Mouse (Mus musculus) hindbrain, embryonic 13.5 days (tissue): Measurements from ENCODE around the gene Snrnp70. TPM values are rescaled to one million over a fixed set of nuclear protein-coding genes. Genes with fewer than 3 reads are reported as not detected.
"Not testable (repeated sequence)": the region's sequence is repeated elsewhere in the genome, so short reads cannot be mapped to it uniquely, and the experiment has no call there.

Experiments
- ATAC-seq: fragments of 200-750 bp; cut with Nextera tagmentation; 2 replicates; pipeline ENCODE4 v1.8.0; 2017; ENCODE audit warnings: moderate TSS enrichment; ENCODE audit not compliant: low FRiP score
- H3K27ac ChIP-seq: fragments of 300-500 bp; sonication (generic); 2 replicates; pipeline ENCODE4 v1.5.1; 2015; ENCODE audit warnings: inconsistent platforms, mild to moderate bottlenecking, moderate library complexity
- H3K27me3 ChIP-seq: fragments of 300-500 bp; sonication (generic); 2 replicates; pipeline ENCODE4 v1.6.1; 2015; ENCODE audit warnings: mild to moderate bottlenecking, inconsistent platforms
- H3K36me3 ChIP-seq: fragments of 300-500 bp; sonication (generic); 2 replicates; pipeline ENCODE4 v1.6.1; 2015; ENCODE audit warnings: mild to moderate bottlenecking, inconsistent platforms
- H3K4me1 ChIP-seq: fragments of 300-500 bp; sonication (generic); replicated peaks from 2 replicates; pipeline ENCODE4 v1.6.1; 2015; ENCODE audit warnings: inconsistent platforms
- H3K4me2 ChIP-seq: fragments of 300-500 bp; sonication (generic); 2 replicates; pipeline ENCODE4 v1.6.1; 2015; ENCODE audit warnings: inconsistent platforms, mild to moderate bottlenecking, moderate library complexity
- H3K4me3 ChIP-seq: fragments of 300-500 bp; sonication (generic); 2 replicates; pipeline ENCODE4 v1.5.1; 2015; ENCODE audit warnings: mild to moderate bottlenecking, inconsistent platforms
- H3K9ac ChIP-seq: fragments of 300-500 bp; sonication (generic); 2 replicates; pipeline ENCODE4 v1.6.1; 2015; ENCODE audit warnings: mild to moderate bottlenecking, inconsistent platforms
- H3K9me3 ChIP-seq: fragments of 300-500 bp; sonication (generic); 2 replicates; pipeline ENCODE4 v1.6.1; 2016; ENCODE audit warnings: inconsistent platforms
- WGBS: fragments of 180-500 bp; shearing (Covaris S2); methylation state at CpG from one replicate; pipeline ENCODE4 v1.1.7; 2015; 5-methylcytosine and 5-hydroxymethylcytosine counted together
- polyA plus RNA-seq: library from polyadenylated mRNA; unstranded; fragments of >200 nt; fragmentation: Nextera tagmentation; extraction: Ambion mirVana; gene quantifications from 2 replicates; pipeline ENCODE4 v1.2.1, GENCODE M21; 2015

Gene Snrnp70
- polyA plus RNA-seq, 1 experiment from 2014 or later, result 215 TPM

DNA sequence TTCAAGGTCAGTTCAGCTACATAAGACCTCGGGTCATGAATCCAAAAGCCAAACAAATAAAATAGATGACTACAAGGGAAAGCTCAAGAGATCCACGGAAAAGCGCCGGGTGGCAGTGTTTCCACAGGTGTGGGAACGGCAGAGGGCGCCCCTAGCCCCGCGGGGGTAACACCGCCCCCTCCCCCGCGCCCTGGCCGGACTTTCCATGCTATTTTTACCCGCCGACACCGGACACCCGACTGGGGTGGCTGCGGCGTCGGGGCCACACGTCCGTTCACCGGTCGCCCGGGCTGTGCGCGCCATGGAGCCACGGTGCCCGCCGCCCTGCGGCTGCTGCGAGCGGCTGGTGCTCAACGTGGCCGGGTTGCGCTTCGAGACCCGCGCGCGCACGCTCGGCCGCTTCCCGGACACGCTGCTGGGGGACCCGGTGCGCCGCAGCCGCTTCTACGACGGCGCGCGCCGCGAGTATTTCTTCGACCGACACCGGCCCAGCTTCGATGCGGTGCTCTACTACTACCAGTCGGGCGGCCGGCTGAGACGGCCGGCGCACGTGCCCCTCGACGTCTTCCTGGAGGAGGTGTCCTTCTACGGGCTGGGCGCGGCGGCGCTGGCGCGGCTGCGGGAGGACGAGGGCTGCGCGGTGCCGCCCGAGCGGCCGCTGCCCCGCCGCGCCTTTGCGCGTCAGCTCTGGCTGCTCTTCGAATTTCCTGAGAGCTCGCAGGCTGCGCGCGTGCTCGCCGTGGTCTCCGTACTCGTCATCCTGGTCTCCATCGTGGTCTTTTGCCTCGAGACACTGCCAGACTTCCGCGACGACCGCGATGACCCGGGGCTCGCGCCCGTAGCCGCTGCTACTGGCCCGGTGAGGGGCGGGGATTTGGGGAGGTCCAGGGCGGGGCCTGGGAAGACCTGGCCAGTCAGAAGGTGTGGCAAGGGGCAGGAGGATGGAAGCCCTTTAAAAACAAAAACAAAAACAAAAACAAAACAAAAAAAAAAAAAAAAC is 10.9 kb upstream of the Snrnp70 start:
- Histone ChIP-seq H3K36me3 (no peaks in the 10 kb centered on the region), H3K9me3 (no peaks in the 10 kb centered on the region), H3K9ac (peak overlapping the region; percentile 60), H3K4me2 (peak overlapping the region; percentile 51), H3K27me3 (peaks cover 68% of the 10 kb centered on the region), H3K4me1 (peaks cover 14% of the 10 kb centered on the region), H3K4me3 (peak overlapping the region; percentile 34), H3K27ac (no peak overlapping the region)
- ATAC-seq, result no peak
- WGBS, result 2% methylated on average over 113 of the region's 114 CpGs

DNA sequence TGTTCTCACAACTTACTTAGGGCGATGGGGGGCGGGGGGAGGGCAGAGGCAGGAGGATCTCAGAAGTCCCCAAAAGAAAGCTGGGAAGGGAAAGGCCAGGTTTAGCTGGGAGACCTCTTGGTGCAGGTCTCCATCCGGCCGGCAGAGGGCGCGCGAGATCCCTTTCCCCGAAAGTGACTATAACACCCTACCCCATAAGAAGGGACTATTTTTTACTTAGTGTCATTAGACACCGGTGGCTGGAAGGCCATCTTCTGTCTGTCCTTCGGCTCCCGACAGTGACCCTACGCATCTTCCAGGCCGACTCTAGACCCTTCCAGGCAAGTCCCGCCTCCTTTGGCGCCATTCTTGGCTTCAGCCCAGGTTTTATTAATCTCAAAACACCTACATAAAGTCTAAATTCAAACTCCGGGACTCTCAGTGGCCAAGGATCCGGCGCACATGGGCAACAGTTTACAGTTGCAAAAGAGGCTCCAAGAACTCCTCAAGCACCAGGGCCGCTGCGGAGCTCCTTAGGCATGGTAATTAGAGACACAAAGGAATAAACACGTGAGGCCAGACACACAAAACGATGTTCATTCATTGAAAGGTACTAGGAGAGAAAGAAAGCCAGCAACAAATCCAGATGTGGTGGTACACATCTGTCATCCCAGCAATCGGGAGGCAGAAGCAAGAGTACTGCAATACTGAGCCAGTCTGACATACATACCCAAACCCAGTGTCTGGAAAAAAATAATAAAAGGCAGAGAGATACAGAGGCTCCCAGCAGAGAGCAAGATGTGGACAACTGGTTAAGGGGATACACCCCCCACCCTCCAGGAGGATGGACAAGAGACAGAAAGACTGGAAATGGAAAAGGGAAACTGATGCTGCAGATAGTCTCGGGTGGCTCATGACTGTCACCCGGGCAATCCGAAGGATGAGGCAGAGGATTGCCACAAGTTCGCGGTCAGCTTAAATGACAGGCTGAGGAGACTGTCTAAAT is 9.8 kb upstream of the Snrnp70 start, which contains the start of gene Kcna7:
TSS of gene Kcna7 (plus strand) at position 563 of the 985 bp plus-strand sequence.
- peaks cover 14% of the 10 kb centered on the region for H3K4me1 ChIP-seq
- no peak within 1 kb of the TSS for H3K27ac ChIP-seq
- H3K9ac ChIP-seq, result peak within 1 kb of the TSS; percentile 60
- 12% methylated on average over 28 of the region's 28 CpGs for WGBS
- H3K27me3 ChIP-seq, result peaks cover 57% of the 10 kb centered on the region
- no peak for ATAC-seq
- no peaks in the 10 kb centered on the region for H3K36me3 ChIP-seq
- peak within 1 kb of the TSS; percentile 34 for H3K4me3 ChIP-seq
- H3K4me2 ChIP-seq, result peak within 1 kb of the TSS; percentile 51
- no peaks in the 10 kb centered on the region for H3K9me3 ChIP-seq

DNA sequence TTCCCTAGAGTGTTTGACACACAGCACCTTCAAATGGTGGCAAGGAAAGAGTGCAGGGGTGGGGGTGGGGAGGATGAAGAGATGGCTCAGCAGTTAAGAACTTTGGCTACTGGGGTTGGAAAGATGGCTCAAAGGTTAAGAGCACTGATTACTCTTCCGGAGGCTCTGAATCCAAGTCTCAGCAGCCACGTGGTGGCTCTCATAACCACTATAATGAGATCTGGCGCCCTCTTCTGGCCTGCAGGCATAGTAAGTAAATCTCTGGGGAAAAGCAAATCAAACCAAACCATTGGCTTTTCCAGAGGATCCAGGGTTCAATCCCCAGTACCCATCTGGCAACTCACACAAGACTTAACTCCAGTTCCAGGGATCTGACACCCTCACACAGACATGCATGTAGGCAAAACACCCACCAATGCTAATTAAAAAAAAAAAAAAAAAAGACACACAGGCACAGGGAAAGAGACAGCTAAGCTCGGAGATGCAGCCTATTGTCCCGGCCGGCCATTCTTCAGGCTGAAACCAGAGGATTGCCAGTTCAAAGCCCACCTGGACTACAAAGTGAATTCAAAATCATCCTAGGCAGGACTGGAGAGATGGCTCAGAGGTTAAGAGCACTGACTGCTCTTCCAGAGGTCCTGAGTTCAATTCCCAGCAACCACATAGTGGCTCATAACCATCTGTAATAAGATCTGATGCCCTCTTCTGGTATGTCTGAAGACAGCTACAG is 8.2 kb upstream of the Snrnp70 start:
- ATAC-seq, result no peak
- Histone ChIP-seq H3K27ac (no peak overlapping the region), H3K9ac (no peak overlapping the region), H3K36me3 (no peaks in the 10 kb centered on the region), H3K4me2 (no peak overlapping the region), H3K4me1 (peaks cover 14% of the 10 kb centered on the region), H3K4me3 (no peak overlapping the region), H3K9me3 (no peaks in the 10 kb centered on the region), H3K27me3 (peaks cover 40% of the 10 kb centered on the region)
- WGBS, result 44% methylated on average over 6 of the region's 6 CpGs

DNA sequence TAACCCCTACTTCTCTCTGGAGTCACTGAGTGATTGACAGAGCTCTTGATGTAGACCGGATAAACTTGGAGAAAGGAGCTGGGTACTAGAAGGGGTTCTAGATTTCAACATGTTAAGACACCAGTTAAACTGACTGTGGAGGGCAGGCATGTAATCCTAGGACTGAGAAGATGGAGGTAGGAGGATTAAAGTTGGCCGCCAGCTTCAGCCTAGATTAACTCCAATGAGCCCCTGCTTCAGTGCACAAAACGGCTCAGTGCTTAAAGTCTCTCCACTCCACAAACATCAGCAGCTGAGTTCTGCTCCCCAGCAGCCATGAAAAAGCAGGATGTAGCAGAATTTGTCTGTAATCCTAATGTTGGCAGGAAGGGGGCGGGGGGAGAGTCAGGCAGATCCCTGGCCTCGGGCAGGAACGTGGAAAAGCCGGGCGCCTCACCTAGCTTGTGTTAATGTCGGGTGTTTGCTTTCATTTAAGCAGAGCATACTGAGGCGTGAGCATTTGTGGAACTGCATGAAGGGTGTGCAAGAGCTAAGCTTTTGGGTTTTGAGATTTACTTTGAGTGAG is 6.1 kb upstream of the Snrnp70 start:
- Histone ChIP-seq H3K4me3 (no peak overlapping the region), H3K4me2 (no peak overlapping the region), H3K9ac (no peak overlapping the region), H3K27me3 (peaks cover 20% of the 10 kb centered on the region), H3K27ac (no peak overlapping the region), H3K9me3 (no peaks in the 10 kb centered on the region), H3K36me3 (no peaks in the 10 kb centered on the region), H3K4me1 (peaks cover 11% of the 10 kb centered on the region)
- WGBS, result 81% methylated on average over 10 of the region's 10 CpGs
- no peak for ATAC-seq

DNA sequence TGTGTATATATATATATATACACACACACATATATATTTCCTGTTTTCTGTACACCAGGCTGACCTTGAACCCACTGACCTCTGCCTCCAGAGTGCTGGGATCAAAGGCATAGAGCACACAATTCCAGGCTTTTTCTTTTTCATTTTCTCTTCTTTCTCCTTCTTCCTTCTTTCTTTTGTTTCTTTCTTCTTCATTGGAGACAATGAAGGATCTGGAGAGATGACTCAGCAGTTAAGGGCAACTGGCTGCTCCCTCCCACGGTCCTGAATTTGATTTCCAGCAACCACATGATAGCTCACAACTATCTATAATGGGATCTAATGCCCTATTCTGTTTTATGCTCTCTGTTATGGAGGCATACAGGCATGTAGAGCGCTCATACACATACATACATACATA is 1.2 kb upstream of the Snrnp70 start:
- ATAC-seq, result no peak
- H3K4me2 ChIP-seq, result no peak overlapping the region
- no peaks in the 10 kb centered on the region for H3K9me3 ChIP-seq
- H3K9ac ChIP-seq, result no peak overlapping the region
- H3K4me3 ChIP-seq, result no peak overlapping the region
- H3K27me3 ChIP-seq, result no peaks in the 10 kb centered on the region
- WGBS, result 74% methylated on average over 2 of the region's 2 CpGs
- H3K27ac ChIP-seq, result no peak overlapping the region
- peaks cover 10% of the 10 kb centered on the region for H3K36me3 ChIP-seq
- peaks cover 30% of the 10 kb centered on the region for H3K4me1 ChIP-seq

DNA sequence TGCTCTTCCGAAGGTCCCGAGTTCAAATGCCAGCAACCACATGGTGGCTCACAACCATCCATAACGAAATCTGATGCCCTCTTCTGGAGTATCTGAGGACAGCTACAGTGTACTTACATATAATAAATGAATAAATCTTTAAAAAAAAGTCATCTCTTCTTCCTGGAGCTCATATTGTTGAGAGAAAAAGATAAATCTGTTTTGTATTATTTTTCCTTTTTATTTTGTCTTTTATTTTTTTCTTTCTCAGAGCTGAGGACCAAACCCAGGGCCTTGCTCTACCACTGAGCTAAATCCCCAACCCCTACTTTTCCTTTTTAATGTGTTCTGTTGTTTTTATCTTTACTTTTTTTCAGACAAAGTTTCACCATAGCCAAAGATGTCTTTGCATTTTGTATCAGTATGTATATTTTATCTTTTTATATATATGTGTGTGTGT is 814 bp upstream of the Snrnp70 start:
- not testable (repeated sequence) for H3K9ac ChIP-seq, H3K9me3 ChIP-seq, H3K27me3 ChIP-seq
- H3K27ac ChIP-seq, result peak overlapping the region; percentile 86
- peak overlapping the region; percentile 72 for H3K4me3 ChIP-seq
- peaks cover 31% of the 10 kb centered on the region for H3K4me1 ChIP-seq
- peak; percentile 23 for ATAC-seq
- 4% methylated on average over 3 of the region's 3 CpGs for WGBS
- peak overlapping the region; percentile 58 for H3K4me2 ChIP-seq
- peaks cover 14% of the 10 kb centered on the region for H3K36me3 ChIP-seq

DNA sequence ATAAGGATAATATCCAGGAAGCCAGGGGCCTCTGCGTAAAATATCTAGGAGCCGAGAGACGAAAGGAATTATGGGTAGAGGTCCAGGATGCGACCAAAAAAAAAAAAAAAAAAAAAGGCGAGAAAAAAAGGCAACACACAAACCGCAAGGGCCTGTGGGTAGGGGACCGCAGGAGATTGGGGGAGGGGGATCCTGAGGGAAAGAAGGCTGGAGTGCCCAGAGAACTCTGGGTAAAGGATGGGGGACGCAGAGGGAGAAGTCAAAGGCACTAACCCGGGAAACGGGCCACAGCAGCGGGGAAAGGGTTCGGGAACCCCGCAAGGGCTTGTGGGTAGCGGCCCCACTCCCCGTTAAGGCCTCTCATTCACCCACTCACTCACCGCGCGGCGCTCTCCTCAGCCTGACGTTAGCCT is 407 bp downstream of the Snrnp70 start:
- H3K4me2 ChIP-seq, result peak overlapping the region; percentile 99
- peak overlapping the region; percentile 98 for H3K27ac ChIP-seq
- ATAC-seq, result peak; percentile 82
- 0% methylated on average over 16 of the region's 20 CpGs for WGBS
- peak overlapping the region; percentile 72 for H3K4me3 ChIP-seq
- peaks cover 25% of the 10 kb centered on the region for H3K36me3 ChIP-seq
- H3K4me1 ChIP-seq, result peaks cover 31% of the 10 kb centered on the region
- peak overlapping the region; percentile 93 for H3K9ac ChIP-seq
- no peaks in the 10 kb centered on the region for H3K27me3 ChIP-seq
- no peaks in the 10 kb centered on the region for H3K9me3 ChIP-seq

DNA sequence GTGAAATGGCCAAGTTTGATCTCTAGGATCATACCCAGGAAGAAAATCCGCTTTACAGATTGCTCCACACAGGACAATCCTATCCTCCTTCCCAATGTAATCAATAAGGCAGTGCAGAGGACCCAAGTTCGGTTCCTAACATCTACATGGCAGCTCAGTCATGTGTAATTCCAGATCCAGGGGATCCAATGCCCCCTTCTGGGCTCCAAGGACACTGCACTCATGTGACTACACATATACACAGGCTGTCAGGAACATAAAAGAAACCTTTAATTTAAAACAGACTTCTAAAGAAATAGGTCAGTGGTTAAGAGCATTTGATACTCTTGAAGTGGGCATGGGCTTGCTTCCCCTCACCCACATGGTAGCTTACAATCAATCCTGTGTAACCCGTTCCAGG is 9.5 kb downstream of the Snrnp70 start:
- Histone ChIP-seq H3K9me3 (no peaks in the 10 kb centered on the region), H3K4me3 (no peak overlapping the region), H3K9ac (no peak overlapping the region), H3K4me2 (no peak overlapping the region), H3K4me1 (no peaks in the 10 kb centered on the region), H3K27me3 (no peaks in the 10 kb centered on the region), H3K36me3 (peaks cover 96% of the 10 kb centered on the region), H3K27ac (no peak overlapping the region)
- no peak for ATAC-seq
- 94% methylated on average over 3 of the region's 3 CpGs for WGBS

DNA sequence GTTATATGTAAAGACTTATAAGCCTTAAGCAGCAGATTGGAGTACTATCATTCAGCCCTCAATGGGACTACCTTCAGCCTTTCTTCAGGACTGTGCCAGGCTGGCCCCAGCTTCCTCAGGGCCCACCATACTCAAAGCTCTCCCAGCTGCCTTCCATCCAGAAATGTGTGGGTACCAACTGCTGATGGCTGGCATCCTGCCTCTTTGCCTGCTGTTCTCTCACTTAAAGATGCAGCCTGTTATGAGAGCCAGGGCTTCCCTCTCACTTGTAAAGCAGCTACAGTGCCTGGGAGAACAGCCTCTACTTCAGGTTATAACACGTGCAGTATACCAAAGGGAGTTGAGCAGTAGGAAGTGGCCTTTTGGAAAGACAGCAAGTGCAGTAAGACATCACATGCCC is 19.5 kb downstream of the Snrnp70 start:
- Histone ChIP-seq H3K27ac (no peak overlapping the region), H3K9me3 (no peaks in the 10 kb centered on the region), H3K4me1 (no peaks in the 10 kb centered on the region), H3K9ac (no peak overlapping the region), H3K27me3 (no peaks in the 10 kb centered on the region), H3K36me3 (peaks cover 87% of the 10 kb centered on the region), H3K4me3 (no peak overlapping the region), H3K4me2 (no peak overlapping the region)
- ATAC-seq, result no peak
- 97% methylated on average over 1 of the region's 1 CpGs for WGBS

DNA sequence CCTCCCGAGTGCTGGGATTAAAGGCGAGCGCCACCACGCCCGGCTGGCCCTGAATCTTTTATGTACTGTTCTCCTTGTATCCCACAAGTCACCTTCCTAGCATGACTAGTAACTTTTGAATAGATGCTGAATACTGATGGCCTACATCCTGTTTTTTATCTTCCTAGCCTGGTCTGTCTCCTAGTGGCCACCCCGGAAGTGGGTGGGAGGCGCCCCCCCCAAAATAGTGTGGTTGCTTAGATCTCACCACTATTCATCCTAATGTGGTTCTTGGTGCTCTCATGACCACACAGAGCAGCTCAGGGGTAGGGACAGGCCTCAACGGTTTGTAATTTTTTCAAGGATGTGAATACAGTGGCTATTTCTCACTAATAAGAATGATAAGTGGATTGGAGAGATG is 20.9 kb downstream of the Snrnp70 start:
- Histone ChIP-seq H3K4me3 (no peak overlapping the region), H3K9me3 (no peaks in the 10 kb centered on the region), H3K36me3 (peaks cover 73% of the 10 kb centered on the region), H3K4me1 (peaks cover 14% of the 10 kb centered on the region), H3K9ac (no peak overlapping the region), H3K4me2 (no peak overlapping the region), H3K27ac (no peak overlapping the region), H3K27me3 (peaks cover 3% of the 10 kb centered on the region)
- WGBS, result 97% methylated on average over 8 of the region's 8 CpGs
- no peak for ATAC-seq

DNA sequence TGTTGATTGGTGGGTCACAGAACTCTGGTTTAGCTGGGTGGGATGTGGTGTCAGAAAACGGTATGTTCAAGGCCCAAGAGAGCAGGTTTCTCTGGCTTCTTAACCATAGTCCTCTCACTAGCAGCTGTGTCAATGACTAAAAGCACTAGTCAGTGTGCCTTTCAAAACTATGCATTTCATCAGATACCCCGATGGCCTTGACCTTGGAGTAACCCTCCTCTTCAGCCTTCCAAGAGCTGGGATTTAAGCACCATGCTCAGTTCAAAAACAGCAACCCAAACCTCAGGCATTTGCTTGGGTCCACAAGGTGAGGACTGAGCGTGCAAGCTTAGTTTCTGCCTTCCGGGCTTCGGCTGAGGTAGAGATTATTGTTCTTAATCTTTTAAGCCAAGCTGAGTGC is 23.2 kb downstream of the Snrnp70 start:
- Histone ChIP-seq H3K4me1 (peaks cover 31% of the 10 kb centered on the region), H3K9ac (no peak overlapping the region), H3K27me3 (peaks cover 19% of the 10 kb centered on the region), H3K36me3 (peaks cover 50% of the 10 kb centered on the region), H3K27ac (no peak overlapping the region), H3K9me3 (no peaks in the 10 kb centered on the region), H3K4me2 (no peak overlapping the region), H3K4me3 (no peak overlapping the region)
- ATAC-seq, result no peak
- WGBS, result 91% methylated on average over 5 of the region's 5 CpGs
